Mouse (Mus musculus) gastrocnemius, postnatal 4 days (tissue): ENCODE measurements around the gene Gm13275. TPM values are rescaled to one million over a fixed set of nuclear protein-coding genes. Genes with fewer than 3 reads are reported as not detected.
"Not testable (repeated sequence)": the region's sequence is repeated elsewhere in the genome, so short reads cannot be mapped to it uniquely, and the experiment has no call there.

Source experiments
- DNase-seq, 2 experiments: peaks; one replicate each; pipeline ENCODE4 v3.0.0; 2021 to 2022; ENCODE audit warnings: low spot score in 2 of 2, mixed read lengths in 2 of 2
- total RNA-seq, 2 experiments: library from RNA; stranded (reverse); gene quantifications; 2 replicates each; pipeline ENCODE4 v1.2.3; 2021

Gm13275 gene
- total RNA-seq, 2 experiments from 2014 or later, result not detected

- DNase-seq, result not testable (repeated sequence)
These were observed 3.0 kb upstream of the Gm13275 start, which contains the start of gene Gm13278 for GRCm38 (mm10) chr4:88791250-88791649. Gm13278 (plus strand) TSS chr4:88791550.

- DNase-seq, result not testable (repeated sequence)
These were observed 2.8 kb downstream of the Gm13275 start, which contains the start of gene Gm13279 for GRCm38 (mm10) chr4:88797097-88797496. Gm13279 (plus strand) TSS chr4:88797397.

- not testable (repeated sequence) for DNase-seq
These were observed 5.1 kb downstream of the Gm13275 start, which contains the start of gene Gm13285 for GRCm38 (mm10) chr4:88799365-88799764. Gm13285 (plus strand) TSS chr4:88799665.

- DNase-seq, result not testable (repeated sequence)
These were observed 8.7 kb downstream of the Gm13275 start, which contains the start of gene Gm13287 for GRCm38 (mm10) chr4:88802954-88803353. Gm13287 (plus strand) TSS chr4:88803254.

- not testable (repeated sequence) for DNase-seq
These were observed 10.9 kb downstream of the Gm13275 start, which contains the start of gene Gm13288 for GRCm38 (mm10) chr4:88805231-88805630. Gm13288 (plus strand) TSS chr4:88805531.

- DNase-seq, result peak in 1 of 2 experiments; percentile 17
These were observed 11.5 kb downstream of the Gm13275 start for GRCm38 (mm10) chr4:88805761-88806160.

GRCm38 (mm10) chr4:88815928-88816327 is 21.6 kb downstream of the Gm13275 start, which contains the start of gene Ifna7:
Ifna7 (plus strand) TSS chr4:88816228.
- no peak for DNase-seq

- DNase-seq, result no peak
These were observed 25.4 kb downstream of the Gm13275 start, which contains the start of gene Ifna11 for GRCm38 (mm10) chr4:88819659-88820058. Ifna11 (plus strand) TSS chr4:88819959.

- DNase-seq, result no peak
These were observed 28.7 kb downstream of the Gm13275 start for GRCm38 (mm10) chr4:88822995-88823394.

GRCm38 (mm10) chr4:88827116-88827515 is 32.8 kb downstream of the Gm13275 start, which contains the start of gene Ifna6:
Ifna6 (plus strand) TSS chr4:88827416.
- not testable (repeated sequence) for DNase-seq

- DNase-seq, result peak in 1 of 2 experiments; percentile 19
These were observed 36.2 kb downstream of the Gm13275 start for GRCm38 (mm10) chr4:88830523-88830922.

- DNase-seq, result not testable (repeated sequence)
These were observed 40.9 kb downstream of the Gm13275 start, which contains the start of gene Ifna5 for GRCm38 (mm10) chr4:88835225-88835624. Ifna5 (plus strand) TSS chr4:88835525.

GRCm38 (mm10) chr4:88838828-88839227 is 44.5 kb downstream of the Gm13275 start:
- DNase-seq, result no peak

- no peak for DNase-seq
These were observed 45.8 kb downstream of the Gm13275 start for GRCm38 (mm10) chr4:88840058-88840457.

- DNase-seq, result no peak
These were observed 47.2 kb downstream of the Gm13275 start, which contains the start of gene Ifna4 for GRCm38 (mm10) chr4:88841438-88841911. Ifna4 (plus strand) TSS chr4:88841861.

Other genes with a start within 250 kb of the Gm13275 start
- gene Ifna15, start 236.2 kb upstream of the Gm13275 start, total RNA-seq, result not detected
- not detected for gene Ifna14, start 222.7 kb upstream of the Gm13275 start, total RNA-seq
- gene Ifna9, start 202.1 kb upstream of the Gm13275 start, total RNA-seq, result not detected
- gene Ifna12, start 191.1 kb upstream of the Gm13275 start, total RNA-seq, result not detected
- gene C87499, start 160.1 kb upstream of the Gm13275 start, total RNA-seq, result not detected
- gene Ifna13, start 150.0 kb upstream of the Gm13275 start, total RNA-seq, result not detected
- gene Ifna16, start 117.6 kb upstream of the Gm13275 start, total RNA-seq, result not detected
- not detected for gene Ifna2, start 110.6 kb upstream of the Gm13275 start, total RNA-seq
- not detected for gene Ifnab, start 103.1 kb upstream of the Gm13275 start, total RNA-seq
- under 1 TPM in 1 of 2 experiments, not detected in 1; 0.98 TPM for gene Gm26566, start 72.7 kb upstream of the Gm13275 start, total RNA-seq
- 10 to 100 TPM; 81.9 to 94.2 TPM for gene Klhl9, start 72.0 kb upstream of the Gm13275 start, total RNA-seq
- gene Gm13271, start 39.6 kb upstream of the Gm13275 start, total RNA-seq, result not detected
- gene Gm13283, start 34.4 kb upstream of the Gm13275 start, total RNA-seq, result not detected
- not detected for gene Gm13290, start 20.7 kb upstream of the Gm13275 start, total RNA-seq
- gene Gm13289, start 17.6 kb upstream of the Gm13275 start, total RNA-seq, result not detected
- not detected for gene Gm13272, start 14.6 kb upstream of the Gm13275 start, total RNA-seq
- gene Ifnz, start 12.4 kb upstream of the Gm13275 start, total RNA-seq, result not detected
- not detected for gene Gm13276, start 8.8 kb upstream of the Gm13275 start, total RNA-seq
- gene Gm13277, start 5.9 kb upstream of the Gm13275 start, total RNA-seq, result not detected
- not detected for gene Gm13278, start 2.9 kb upstream of the Gm13275 start, total RNA-seq
- not detected for gene Gm13279, start 2.9 kb downstream of the Gm13275 start, total RNA-seq
- gene Gm13285, start 5.2 kb downstream of the Gm13275 start, total RNA-seq, result under 1 TPM; 0.37 to 0.54 TPM
- gene Gm13287, start 8.8 kb downstream of the Gm13275 start, total RNA-seq, result not detected
- not detected for gene Gm13288, start 11.0 kb downstream of the Gm13275 start, total RNA-seq
- not detected for gene Ifna7, start 21.7 kb downstream of the Gm13275 start, total RNA-seq
- gene Ifna11, start 25.5 kb downstream of the Gm13275 start, total RNA-seq, result not detected
- gene Ifna6, start 32.9 kb downstream of the Gm13275 start, total RNA-seq, result not detected
- not detected for gene Ifna5, start 41.0 kb downstream of the Gm13275 start, total RNA-seq
- gene Ifna4, start 47.4 kb downstream of the Gm13275 start, total RNA-seq, result not detected
- not detected for gene Ifna1, start 55.6 kb downstream of the Gm13275 start, total RNA-seq
- not detected for gene Ifne, start 85.7 kb downstream of the Gm13275 start, total RNA-seq